Mouse (Mus musculus): ENCODE measurements around the gene Serinc2. TPM values are rescaled to one million over a fixed set of nuclear protein-coding genes. Genes with fewer than 3 reads are reported as not detected.

The Serinc2 gene
- 9.0 and 10.5 TPM in 2 replicates for polyA plus RNA-seq (2012; rRNA removed)

GRCm38 (mm10) chr4:130279105-130279504, at the start of gene Serinc2:
Gene Serinc2, minus strand, starts transcription at chr4:130279205.
- TF ChIP-seq CTCF (IDR thresholded peaks at IDR 0.05; ENCODE audit: extremely low read depth, insufficient read depth, low read length) (no peak), POLR2A (IDR thresholded peaks at IDR 0.05; ENCODE audit: extremely low read depth, insufficient read depth, low read length) (no peak)
- Histone ChIP-seq H3K4me1 (ENCODE audit: control insufficient read depth, insufficient read depth, low read length) (no peaks in the 10 kb centered on the region), H3K27ac (ENCODE audit: insufficient read depth, low read length) (no peak within 1 kb of the TSS), H3K4me3 (ENCODE audit: insufficient read depth, low read length) (no peak within 1 kb of the TSS)

- H3K4me3 ChIP-seq (ENCODE audit: insufficient read depth, low read length) = no peak overlapping the region
- TF ChIP-seq POLR2A (IDR thresholded peaks at IDR 0.05; ENCODE audit: extremely low read depth, insufficient read depth, low read length) (no peak), CTCF (IDR thresholded peaks at IDR 0.05; ENCODE audit: extremely low read depth, insufficient read depth, low read length) (no peak)
- peaks cover 2% of the 10 kb centered on the region; the same call in 1 of the 2 replicates for H3K4me1 ChIP-seq (ENCODE audit: control insufficient read depth, insufficient read depth, low read length)
- H3K27ac ChIP-seq (ENCODE audit: insufficient read depth, low read length) = no peak overlapping the region
Measured at GRCm38 (mm10) chr4:130327366-130327765, 48.4 kb upstream of the Serinc2 start.

- H3K27ac ChIP-seq (ENCODE audit: insufficient read depth, low read length) = no peak overlapping the region
- peaks cover 2% of the 10 kb centered on the region; the same call in 1 of the 2 replicates for H3K4me1 ChIP-seq (ENCODE audit: control insufficient read depth, insufficient read depth, low read length)
- TF ChIP-seq POLR2A (IDR thresholded peaks at IDR 0.05; ENCODE audit: extremely low read depth, insufficient read depth, low read length) = no peak
- TF ChIP-seq CTCF (IDR thresholded peaks at IDR 0.05; ENCODE audit: extremely low read depth, insufficient read depth, low read length) = no peak
Measured at GRCm38 (mm10) chr4:130325446-130325845, 46.4 kb upstream of the Serinc2 start.

GRCm38 (mm10) chr4:130323607-130324006, 44.6 kb upstream of the Serinc2 start:
- H3K4me1 ChIP-seq (ENCODE audit: control insufficient read depth, insufficient read depth, low read length) = peaks cover 2% of the 10 kb centered on the region; the same call in 1 of the 2 replicates
- no peak overlapping the region for H3K27ac ChIP-seq (ENCODE audit: insufficient read depth, low read length)
- H3K4me3 ChIP-seq (ENCODE audit: insufficient read depth, low read length) = no peak overlapping the region
- TF ChIP-seq POLR2A (IDR thresholded peaks at IDR 0.05; ENCODE audit: extremely low read depth, insufficient read depth, low read length) (no peak), CTCF (IDR thresholded peaks at IDR 0.05; ENCODE audit: extremely low read depth, insufficient read depth, low read length) (no peak)

More at GRCm38 (mm10) chr4:130325446-130325845, 46.4 kb upstream of the Serinc2 start:
- no peak overlapping the region for H3K4me3 ChIP-seq (ENCODE audit: insufficient read depth, low read length)

- TF ChIP-seq POLR2A (IDR thresholded peaks at IDR 0.05; ENCODE audit: extremely low read depth, insufficient read depth, low read length) (no peak), CTCF (IDR thresholded peaks at IDR 0.05; ENCODE audit: extremely low read depth, insufficient read depth, low read length) (no peak)
- H3K4me1 ChIP-seq (ENCODE audit: control insufficient read depth, insufficient read depth, low read length) = peaks cover 2% of the 10 kb centered on the region; the same call in 1 of the 2 replicates
- H3K4me3 ChIP-seq (ENCODE audit: insufficient read depth, low read length) = no peak overlapping the region
- no peak overlapping the region for H3K27ac ChIP-seq (ENCODE audit: insufficient read depth, low read length)
Measured at GRCm38 (mm10) chr4:130323165-130323564, 44.2 kb upstream of the Serinc2 start.

- H3K4me3 ChIP-seq (ENCODE audit: insufficient read depth, low read length) = no peak overlapping the region
- H3K4me1 ChIP-seq (ENCODE audit: control insufficient read depth, insufficient read depth, low read length) = peaks cover 2% of the 10 kb centered on the region; the same call in 1 of the 2 replicates
- TF ChIP-seq POLR2A (IDR thresholded peaks at IDR 0.05; ENCODE audit: extremely low read depth, insufficient read depth, low read length) (no peak), CTCF (IDR thresholded peaks at IDR 0.05; ENCODE audit: extremely low read depth, insufficient read depth, low read length) (no peak)
- H3K27ac ChIP-seq (ENCODE audit: insufficient read depth, low read length) = no peak overlapping the region
Measured at GRCm38 (mm10) chr4:130322567-130322966, 43.6 kb upstream of the Serinc2 start.

- Histone ChIP-seq H3K4me3 (ENCODE audit: insufficient read depth, low read length) (no peak overlapping the region), H3K4me1 (ENCODE audit: control insufficient read depth, insufficient read depth, low read length) (peaks cover 2% of the 10 kb centered on the region; the same call in 1 of the 2 replicates), H3K27ac (ENCODE audit: insufficient read depth, low read length) (no peak overlapping the region)
- TF ChIP-seq POLR2A (IDR thresholded peaks at IDR 0.05; ENCODE audit: extremely low read depth, insufficient read depth, low read length) = no peak
- no peak for TF ChIP-seq CTCF (IDR thresholded peaks at IDR 0.05; ENCODE audit: extremely low read depth, insufficient read depth, low read length)
Measured at GRCm38 (mm10) chr4:130321640-130322039, 42.6 kb upstream of the Serinc2 start.

GRCm38 (mm10) chr4:130319564-130319963, 40.6 kb upstream of the Serinc2 start:
- Histone ChIP-seq H3K4me1 (ENCODE audit: control insufficient read depth, insufficient read depth, low read length) (peaks cover 2% of the 10 kb centered on the region; the same call in 1 of the 2 replicates), H3K4me3 (ENCODE audit: insufficient read depth, low read length) (no peak overlapping the region), H3K27ac (ENCODE audit: insufficient read depth, low read length) (no peak overlapping the region)
- no peak for TF ChIP-seq CTCF (IDR thresholded peaks at IDR 0.05; ENCODE audit: extremely low read depth, insufficient read depth, low read length)
- no peak for TF ChIP-seq POLR2A (IDR thresholded peaks at IDR 0.05; ENCODE audit: extremely low read depth, insufficient read depth, low read length)

- H3K4me3 ChIP-seq (ENCODE audit: insufficient read depth, low read length) = no peak overlapping the region
- H3K4me1 ChIP-seq (ENCODE audit: control insufficient read depth, insufficient read depth, low read length) = no peaks in the 10 kb centered on the region
- TF ChIP-seq CTCF (IDR thresholded peaks at IDR 0.05; ENCODE audit: extremely low read depth, insufficient read depth, low read length) = no peak
- no peak for TF ChIP-seq POLR2A (IDR thresholded peaks at IDR 0.05; ENCODE audit: extremely low read depth, insufficient read depth, low read length)
- no peak overlapping the region for H3K27ac ChIP-seq (ENCODE audit: insufficient read depth, low read length)
Measured at GRCm38 (mm10) chr4:130318122-130318521, 39.1 kb upstream of the Serinc2 start.

- H3K4me3 ChIP-seq (ENCODE audit: insufficient read depth, low read length) = no peak overlapping the region
- TF ChIP-seq CTCF (IDR thresholded peaks at IDR 0.05; ENCODE audit: extremely low read depth, insufficient read depth, low read length) (no peak), POLR2A (IDR thresholded peaks at IDR 0.05; ENCODE audit: extremely low read depth, insufficient read depth, low read length) (no peak)
- no peak overlapping the region for H3K27ac ChIP-seq (ENCODE audit: insufficient read depth, low read length)
- H3K4me1 ChIP-seq (ENCODE audit: control insufficient read depth, insufficient read depth, low read length) = no peaks in the 10 kb centered on the region
Measured at GRCm38 (mm10) chr4:130316691-130317090, 37.7 kb upstream of the Serinc2 start.
